Mouse (Mus musculus) heart, embryonic 10.5 days (tissue): Measurements from ENCODE around the gene Syvn1. TPM values are rescaled to one million over a fixed set of nuclear protein-coding genes. Genes with fewer than 3 reads are reported as not detected.

Experiments
- DNase-seq: peaks from one replicate; pipeline ENCODE4 v3.0.0-alpha.2; 2017; ENCODE audit warnings: low spot score
- H3K27ac ChIP-seq: fragments of 300-500 bp; sonication (generic); 2 replicates; pipeline ENCODE4 v1.5.1; 2016; ENCODE audit warnings: mild to moderate bottlenecking
- H3K27me3 ChIP-seq: fragments of 300-500 bp; sonication (generic); 2 replicates; pipeline ENCODE4 v1.6.1; 2016; ENCODE audit warnings: mild to moderate bottlenecking; ENCODE audit not compliant: poor library complexity, insufficient read depth, severe bottlenecking
- H3K36me3 ChIP-seq: fragments of 300-500 bp; sonication (generic); 2 replicates; pipeline ENCODE4 v1.6.1; 2016; ENCODE audit warnings: mild to moderate bottlenecking, moderate library complexity
- H3K4me1 ChIP-seq: fragments of 300-500 bp; sonication (generic); 2 replicates; pipeline ENCODE4 v1.6.1; 2016; ENCODE audit warnings: mild to moderate bottlenecking
- H3K4me3 ChIP-seq: fragments of 300-500 bp; sonication (generic); 2 replicates; pipeline ENCODE4 v1.5.1; 2016; ENCODE audit warnings: mild to moderate bottlenecking, moderate library complexity
- H3K9me3 ChIP-seq: fragments of 300-500 bp; sonication (generic); 2 replicates; pipeline ENCODE4 v1.6.1; 2016; ENCODE audit warnings: mild to moderate bottlenecking, moderate library complexity
- whole genome bisulfite sequencing: fragments of 180-500 bp; shearing (Covaris S2); methylation state at CpG from one replicate; pipeline ENCODE4 v1.1.7; 2016; 5-methylcytosine and 5-hydroxymethylcytosine counted together
- polyA plus RNA-seq: library from polyadenylated mRNA; unstranded; fragments of >200 nt; fragmentation: Nextera tagmentation; extraction: Ambion mirVana; gene quantifications from 2 replicates; pipeline ENCODE4 v1.2.1, GENCODE M21; 2016

Gene Syvn1
- polyA plus RNA-seq, 1 experiment from 2014 or later: 31.0 TPM

DNA sequence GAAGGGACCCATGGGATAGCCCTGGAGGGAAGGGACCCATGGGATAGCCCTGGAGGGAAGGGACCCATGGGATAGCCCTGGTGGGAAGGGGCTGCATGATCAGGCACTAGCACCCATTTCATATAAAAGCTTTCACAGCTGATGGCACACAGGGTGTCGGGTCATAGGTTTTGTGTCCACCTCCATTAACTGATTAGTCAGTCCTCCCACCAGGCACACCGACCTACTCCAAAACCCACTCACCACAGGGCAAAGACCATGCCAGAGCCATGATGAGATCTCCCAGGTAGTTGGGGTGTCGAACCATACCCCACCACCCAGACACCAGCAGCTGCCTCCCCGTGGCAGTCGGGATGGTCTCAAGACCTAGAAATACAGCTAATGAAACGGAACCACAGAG is 16.7 kb downstream of the Syvn1 start:
- WGBS: 88% methylated on average over 6 of the region's 6 CpGs
- Histone ChIP-seq H3K27ac (no peak overlapping the region), H3K4me3 (no peak overlapping the region), H3K27me3 (no peaks in the 10 kb centered on the region), H3K9me3 (no peaks in the 10 kb centered on the region), H3K4me1 (peaks cover 52% of the 10 kb centered on the region), H3K36me3 (peaks cover 15% of the 10 kb centered on the region)
- DNase-seq: no peak

DNA sequence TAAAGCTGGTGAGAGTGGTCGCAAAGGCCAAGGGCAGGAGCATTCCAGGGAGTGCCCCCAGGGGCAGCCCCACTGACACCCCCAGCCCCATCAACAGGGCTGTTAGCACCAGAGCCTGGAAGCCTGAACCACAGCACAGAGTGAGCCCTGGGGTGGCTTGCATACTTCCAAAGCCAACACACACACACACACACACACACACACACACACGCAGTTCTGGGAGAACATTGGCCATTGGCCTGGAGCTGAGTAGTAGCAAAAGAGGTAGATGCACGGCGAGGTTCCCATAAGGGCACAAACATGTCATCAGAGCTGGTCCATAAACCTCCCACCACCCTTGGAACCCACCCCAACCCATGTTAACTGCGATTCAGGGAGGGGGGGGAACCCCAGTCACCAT is 20.2 kb downstream of the Syvn1 start:
- Histone ChIP-seq H3K27me3 (no peaks in the 10 kb centered on the region), H3K9me3 (no peaks in the 10 kb centered on the region), H3K27ac (peak overlapping the region; percentile 83), H3K4me1 (peaks cover 45% of the 10 kb centered on the region), H3K4me3 (peak overlapping the region; percentile 66), H3K36me3 (peaks cover 34% of the 10 kb centered on the region)
- WGBS: 32% methylated on average over 5 of the region's 5 CpGs
- no peak for DNase-seq

DNA sequence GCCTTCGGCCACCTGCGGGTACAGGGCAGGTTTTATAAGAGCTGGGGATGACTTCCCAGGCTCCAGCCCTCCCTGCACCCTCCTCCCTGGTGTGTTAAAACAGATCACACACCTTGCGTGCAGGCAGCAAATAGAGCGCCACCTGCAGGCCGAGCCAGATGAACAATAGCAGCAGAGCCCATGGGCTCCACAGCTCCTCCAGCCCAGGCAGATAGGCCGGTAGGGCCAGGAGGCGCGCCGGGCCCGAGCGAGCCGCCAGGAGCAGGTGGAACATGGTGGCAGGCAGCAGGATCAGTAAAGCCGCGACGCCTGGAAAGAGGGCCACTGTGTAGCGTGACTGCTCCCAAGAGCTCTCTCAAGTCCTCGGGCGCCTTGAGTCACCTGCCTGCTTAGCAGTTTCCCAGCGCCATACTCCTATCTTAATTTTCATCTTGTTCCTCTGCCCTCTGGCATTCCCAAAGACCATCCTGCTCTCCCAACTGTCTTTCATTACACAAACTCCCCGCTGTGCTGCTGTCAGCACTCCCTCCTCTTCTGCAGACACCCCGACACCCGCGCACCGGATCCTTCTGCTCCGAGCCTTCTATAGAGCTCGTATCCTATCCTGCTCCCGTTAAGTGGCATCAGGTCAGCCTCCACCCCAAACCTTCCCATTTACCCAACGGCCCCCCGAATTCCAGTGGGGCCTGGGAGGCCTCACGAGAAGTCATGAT is 20.8 kb downstream of the Syvn1 start:
- H3K4me1 ChIP-seq: peaks cover 39% of the 10 kb centered on the region
- no peaks in the 10 kb centered on the region for H3K27me3 ChIP-seq
- H3K4me3 ChIP-seq: peak overlapping the region; percentile 66
- peak overlapping the region; percentile 83 for H3K27ac ChIP-seq
- H3K36me3 ChIP-seq: peaks cover 36% of the 10 kb centered on the region
- under 1% methylated on average over 30 of the region's 30 CpGs for WGBS
- peak; percentile 94 for DNase-seq
- H3K9me3 ChIP-seq: no peaks in the 10 kb centered on the region

GRCm38 (mm10) chr19:6067724-6068415 is 21.5 kb downstream of the Syvn1 start, which contains the start of gene Tm7sf2:
Tm7sf2 (minus strand) TSS chr19:6068373.
- peaks cover 32% of the 10 kb centered on the region for H3K4me1 ChIP-seq
- 11% methylated on average over 33 of the region's 33 CpGs for WGBS
- H3K9me3 ChIP-seq: no peaks in the 10 kb centered on the region

GRCm38 (mm10) chr19:6068951-6069350 is 22.6 kb downstream of the Syvn1 start:
- Histone ChIP-seq H3K4me3 (0 out of 2 replicates have a peak overlapping the region, but pooled peaks have one; percentile 18), H3K36me3 (peaks cover 49% of the 10 kb centered on the region), H3K27me3 (no peaks in the 10 kb centered on the region), H3K9me3 (no peaks in the 10 kb centered on the region), H3K27ac (no peak overlapping the region; the same call in 1 of the 2 replicates), H3K4me1 (peaks cover 24% of the 10 kb centered on the region)
- DNase-seq: no peak
- 79% methylated on average over 4 of the region's 4 CpGs for WGBS

More at GRCm38 (mm10) chr19:6067724-6068415, 21.5 kb downstream of the Syvn1 start, which contains the start of gene Tm7sf2:
- H3K27ac ChIP-seq: peak within 1 kb of the TSS; percentile 83
- peaks cover 40% of the 10 kb centered on the region for H3K36me3 ChIP-seq
- H3K4me3 ChIP-seq: peak within 1 kb of the TSS; percentile 66
- peak; percentile 97 for DNase-seq
- no peaks in the 10 kb centered on the region for H3K27me3 ChIP-seq

GRCm38 (mm10) chr19:6069851-6070250 is 23.5 kb downstream of the Syvn1 start:
- WGBS: 88% methylated on average over 10 of the region's 10 CpGs
- peaks cover 57% of the 10 kb centered on the region for H3K36me3 ChIP-seq

GRCm38 (mm10) chr19:6070571-6071250 is 24.3 kb downstream of the Syvn1 start:
- H3K4me1 ChIP-seq: peaks cover 24% of the 10 kb centered on the region
- H3K27ac ChIP-seq: no peak overlapping the region
- H3K27me3 ChIP-seq: no peaks in the 10 kb centered on the region
- H3K9me3 ChIP-seq: no peaks in the 10 kb centered on the region
- no peak for DNase-seq
- 87% methylated on average over 31 of the region's 31 CpGs for WGBS
- no peak overlapping the region for H3K4me3 ChIP-seq
- H3K36me3 ChIP-seq: peaks cover 63% of the 10 kb centered on the region

More at GRCm38 (mm10) chr19:6069851-6070250, 23.5 kb downstream of the Syvn1 start:
- Histone ChIP-seq H3K4me1 (peaks cover 24% of the 10 kb centered on the region), H3K4me3 (no peak overlapping the region; the same call in 1 of the 2 replicates), H3K27me3 (no peaks in the 10 kb centered on the region), H3K9me3 (no peaks in the 10 kb centered on the region), H3K27ac (no peak overlapping the region)
- no peak for DNase-seq

DNA sequence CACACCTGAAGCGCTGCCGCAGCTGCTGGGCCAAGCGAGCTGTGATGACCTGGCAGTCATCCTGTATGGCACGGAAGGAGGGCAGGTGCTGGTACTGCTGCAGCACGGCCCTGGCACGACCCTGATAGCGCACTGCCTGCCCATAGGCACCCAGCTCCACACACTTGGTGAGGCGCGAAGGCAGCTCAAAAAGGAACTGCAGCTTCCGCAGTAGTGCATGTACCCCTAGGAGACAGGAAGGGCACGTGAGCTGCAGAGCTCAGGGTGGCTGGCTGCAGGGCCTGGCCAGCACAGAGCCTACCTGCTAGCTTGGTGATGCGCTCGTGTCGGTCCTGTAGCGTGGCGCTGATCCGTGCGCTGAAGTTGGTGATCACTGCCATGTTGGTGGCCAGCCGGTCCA is 24.9 kb downstream of the Syvn1 start:
- H3K9me3 ChIP-seq: no peaks in the 10 kb centered on the region
- no peaks in the 10 kb centered on the region for H3K27me3 ChIP-seq
- H3K27ac ChIP-seq: no peak overlapping the region
- WGBS: 91% methylated on average over 19 of the region's 19 CpGs
- H3K4me3 ChIP-seq: no peak overlapping the region
- H3K4me1 ChIP-seq: peaks cover 27% of the 10 kb centered on the region
- H3K36me3 ChIP-seq: peaks cover 63% of the 10 kb centered on the region
- no peak for DNase-seq

DNA sequence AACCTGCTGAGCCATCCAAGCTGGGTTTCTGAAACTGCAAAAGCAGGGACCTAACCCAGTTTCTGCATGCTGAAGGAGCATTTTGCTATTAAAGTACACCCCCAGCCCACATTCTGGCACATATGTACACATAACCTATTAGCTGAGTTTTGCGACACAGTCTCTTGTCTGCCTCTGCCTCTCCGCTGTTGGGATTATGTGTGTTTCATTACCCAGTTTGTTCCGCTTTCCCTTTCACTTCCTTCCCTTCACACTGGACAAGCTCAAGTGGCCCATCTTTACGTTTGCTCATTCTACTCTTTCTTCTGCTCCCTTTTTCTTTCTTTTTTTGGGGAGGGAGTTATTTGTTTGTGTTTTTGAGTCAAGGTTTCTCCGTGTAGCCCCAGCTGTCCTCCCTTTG is 27.5 kb downstream of the Syvn1 start:
- Histone ChIP-seq H3K27ac (no peak overlapping the region), H3K9me3 (no peaks in the 10 kb centered on the region), H3K4me3 (no peak overlapping the region), H3K27me3 (no peaks in the 10 kb centered on the region), H3K4me1 (peaks cover 8% of the 10 kb centered on the region), H3K36me3 (peaks cover 56% of the 10 kb centered on the region)
- WGBS: 92% methylated on average over 5 of the region's 5 CpGs
- DNase-seq: no peak

GRCm38 (mm10) chr19:6076564-6077393 is 30.4 kb downstream of the Syvn1 start, which contains the start of gene Vps51:
Vps51 (minus strand) TSS chr19:6077231.
- Histone ChIP-seq H3K27me3 (no peaks in the 10 kb centered on the region), H3K27ac (peak within 1 kb of the TSS; percentile 89), H3K9me3 (no peaks in the 10 kb centered on the region), H3K36me3 (peaks cover 49% of the 10 kb centered on the region), H3K4me1 (peaks cover 8% of the 10 kb centered on the region), H3K4me3 (peak within 1 kb of the TSS; percentile 72)
- peak; percentile 93 for DNase-seq
- WGBS: 2% methylated on average over 33 of the region's 33 CpGs

DNA sequence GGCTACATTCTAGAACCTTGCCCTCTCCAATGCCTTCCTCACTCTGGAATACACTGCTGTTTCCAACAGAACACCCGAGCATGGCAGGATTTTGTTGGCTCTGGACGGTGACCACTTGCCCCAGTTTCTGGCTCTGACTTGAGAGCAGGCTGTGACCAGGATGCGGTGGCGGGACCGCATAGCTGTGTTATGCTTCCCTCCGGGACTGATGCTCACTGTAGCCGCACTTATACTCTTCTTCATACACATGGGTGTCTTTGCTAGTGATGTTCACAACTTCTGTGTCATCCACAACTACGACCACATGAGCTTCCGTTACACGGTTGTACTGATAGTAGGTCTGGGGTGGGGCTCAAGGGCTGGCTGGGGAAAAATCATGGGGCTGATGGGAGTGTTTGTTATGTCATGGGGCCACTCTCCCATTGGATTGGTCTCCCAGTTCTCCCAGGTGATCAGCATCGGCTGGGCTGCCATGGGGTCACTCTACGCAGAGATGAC is 33.7 kb downstream of the Syvn1 start, which contains the start of gene Tmem262:
Gene Tmem262 (plus strand): TSS at position 51 of the 498 bp plus-strand sequence.
- Histone ChIP-seq H3K4me1 (peaks cover 18% of the 10 kb centered on the region), H3K9me3 (no peaks in the 10 kb centered on the region), H3K27me3 (no peaks in the 10 kb centered on the region), H3K36me3 (peaks cover 38% of the 10 kb centered on the region), H3K4me3 (no peak within 1 kb of the TSS), H3K27ac (no peak within 1 kb of the TSS)
- WGBS: 91% methylated on average over 12 of the region's 12 CpGs
- no peak for DNase-seq

GRCm38 (mm10) chr19:6082156-6082555 is 35.8 kb downstream of the Syvn1 start, which contains the start of gene Gm28374:
Gm28374 (minus strand) TSS chr19:6082256.
- peaks cover 16% of the 10 kb centered on the region for H3K4me1 ChIP-seq
- H3K27me3 ChIP-seq: no peaks in the 10 kb centered on the region
- 80% methylated on average over 9 of the region's 9 CpGs for WGBS
- H3K9me3 ChIP-seq: no peaks in the 10 kb centered on the region
- H3K27ac ChIP-seq: no peak within 1 kb of the TSS
- no peak within 1 kb of the TSS for H3K4me3 ChIP-seq
- H3K36me3 ChIP-seq: peaks cover 44% of the 10 kb centered on the region
- no peak for DNase-seq
